Mouse (Mus musculus) stomach, postnatal 0 days (tissue): ENCODE results near the gene Chic1.

Experiments used
- CTCF ChIP-seq: IDR thresholded peaks from 2 replicates; pipeline ENCODE4 v1.5.1; 2016; ENCODE audit warnings: antibody characterized with exemption, low read depth, mild to moderate bottlenecking, moderate library complexity
- EP300 ChIP-seq: optimal IDR thresholded peaks from 2 replicates; pipeline ENCODE3; 2016; ENCODE audit warnings: antibody characterized with exemption

GRCm38 (mm10) chrX:103432293-103432692 is 76.0 kb downstream of the Chic1 start:
- TF ChIP-seq CTCF (no peak), EP300 (no peak)
